Mouse (Mus musculus) spleen, adult 2 months (tissue): ENCODE results near the gene Shprh.
"Not testable (repeated sequence)": the region's sequence is repeated elsewhere in the genome, so short reads cannot be mapped to it uniquely, and the experiment has no call there.

Experiments
- CTCF ChIP-seq: fragments of 200-500 bp; IDR thresholded peaks from 2 replicates; pipeline ENCODE4 v1.5.1; 2011; ENCODE audit warnings: mild to moderate bottlenecking, inconsistent platforms; ENCODE audit not compliant: insufficient read depth, insufficient read length, insufficient replicate concordance; ENCODE audit errors: extremely low read depth
- POLR2A ChIP-seq: fragments of 200-500 bp; IDR thresholded peaks from 2 replicates; pipeline ENCODE4 v1.6.1; 2011; ENCODE audit warnings: low read depth, low read length, inconsistent platforms

GRCm38 (mm10) chr10:11242988-11243387 is 93.8 kb downstream of the Shprh start:
- not testable (repeated sequence) for TF ChIP-seq CTCF, POLR2A
